Mouse (Mus musculus): ENCODE results near the gene H2-Ke6.

DNA sequence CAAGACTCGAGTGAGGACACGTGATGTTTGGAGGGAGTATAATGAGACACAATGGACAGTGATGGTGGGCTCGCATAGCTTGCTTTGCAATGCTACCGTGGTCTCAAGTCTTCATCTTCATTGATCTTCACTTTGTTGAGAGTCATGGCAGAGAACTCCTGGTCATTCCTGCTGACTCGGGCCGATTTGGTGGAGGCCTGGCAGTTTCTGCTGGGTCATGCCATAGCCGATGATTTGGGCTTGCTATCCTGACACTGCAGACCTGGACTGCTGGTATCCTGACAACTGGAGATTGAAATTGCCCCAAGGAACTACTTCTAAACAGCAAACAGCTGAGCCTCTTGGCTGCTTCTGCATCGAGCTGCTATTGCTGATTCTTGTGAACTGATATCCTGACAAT lies 32.9 kb downstream of the H2-Ke6 start:
- TF ChIP-seq CTCF (IDR thresholded peaks at IDR 0.05; ENCODE audit: borderline replicate concordance, control insufficient read depth, extremely low read depth, insufficient read depth, low read length, poor library complexity) (no peak), POLR2A (IDR thresholded peaks at IDR 0.05; ENCODE audit: control insufficient read depth, extremely low read depth, insufficient read depth, low read length, poor library complexity) (no peak)

All from thymus, adult 2 months (tissue).